Mouse (Mus musculus) lung, postnatal 25 days (tissue): Measurements from ENCODE around the gene Cyp26b1.
A peak's percentile ranks its signal among the peaks of the same experiment; 100 is the strongest.

ENCODE experiments used
- DNase-seq: peaks from one replicate; pipeline ENCODE4 v3.0.0; 2022; ENCODE audit warnings: low spot score

Gene Cyp26b1

DNA sequence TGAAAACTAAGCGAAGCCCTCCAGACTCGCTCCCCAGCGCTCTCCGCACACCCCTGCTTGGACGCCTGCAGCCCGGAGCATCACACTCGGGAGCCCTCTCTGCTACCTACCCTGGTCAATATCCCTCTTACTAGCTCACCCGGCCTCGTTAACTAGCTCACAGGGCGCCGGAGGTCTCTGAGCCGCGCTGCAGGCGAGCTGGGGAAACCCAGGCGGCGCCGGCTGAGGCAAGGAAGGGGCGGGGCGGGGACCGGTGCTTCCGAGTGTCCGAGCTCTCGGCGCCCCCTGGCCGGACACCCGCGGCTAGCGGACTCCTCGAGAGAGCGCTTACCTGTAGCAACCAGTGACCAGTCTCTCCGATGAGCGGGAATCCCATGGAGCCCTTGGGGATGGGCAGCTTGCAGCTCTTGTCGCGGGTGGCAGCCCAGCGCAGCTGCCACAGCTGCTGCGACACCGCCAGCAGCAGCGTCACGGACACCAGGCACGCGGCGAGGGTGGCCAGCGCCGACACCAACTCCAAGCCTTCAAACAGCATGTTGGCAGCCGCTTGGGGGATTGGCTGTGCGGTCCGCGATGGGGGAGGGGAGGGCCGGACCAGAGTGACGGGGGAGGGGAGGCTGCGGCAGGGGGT lies 6.1 kb downstream of the Cyp26b1 start:
- DNase-seq, result peak; percentile 55

DNA sequence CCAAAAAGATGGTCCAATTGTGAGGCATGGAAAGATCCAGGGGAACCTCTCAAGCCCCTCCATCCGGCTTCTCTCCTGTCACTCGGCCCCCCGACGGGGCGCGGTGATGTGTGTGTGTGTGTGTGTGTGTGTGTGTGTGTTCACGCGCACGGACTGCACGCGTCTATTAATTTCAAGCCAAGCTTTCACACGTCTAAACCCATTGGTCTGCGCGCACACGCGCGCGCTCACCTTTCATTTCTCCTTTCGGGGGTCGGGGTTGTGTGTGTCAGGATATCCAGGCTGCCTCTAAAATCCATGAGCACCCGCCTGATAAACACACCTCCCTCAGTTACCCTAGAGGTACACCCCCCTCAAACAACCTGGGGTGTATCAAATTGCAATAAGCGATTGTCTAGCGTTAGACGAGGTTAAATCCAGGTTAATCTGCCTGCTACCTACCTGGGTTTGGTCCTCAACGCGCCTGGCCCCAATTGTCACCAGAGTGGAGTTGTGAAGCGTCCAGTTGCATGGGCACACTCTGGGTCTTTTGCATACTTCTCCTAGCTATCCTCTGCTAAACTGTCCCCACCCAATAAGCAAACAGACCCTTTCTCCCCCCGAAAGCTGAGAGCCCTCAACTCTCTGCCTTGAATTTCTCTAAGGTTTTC lies 7.0 kb downstream of the Cyp26b1 start:
- DNase-seq, result no peak

DNA sequence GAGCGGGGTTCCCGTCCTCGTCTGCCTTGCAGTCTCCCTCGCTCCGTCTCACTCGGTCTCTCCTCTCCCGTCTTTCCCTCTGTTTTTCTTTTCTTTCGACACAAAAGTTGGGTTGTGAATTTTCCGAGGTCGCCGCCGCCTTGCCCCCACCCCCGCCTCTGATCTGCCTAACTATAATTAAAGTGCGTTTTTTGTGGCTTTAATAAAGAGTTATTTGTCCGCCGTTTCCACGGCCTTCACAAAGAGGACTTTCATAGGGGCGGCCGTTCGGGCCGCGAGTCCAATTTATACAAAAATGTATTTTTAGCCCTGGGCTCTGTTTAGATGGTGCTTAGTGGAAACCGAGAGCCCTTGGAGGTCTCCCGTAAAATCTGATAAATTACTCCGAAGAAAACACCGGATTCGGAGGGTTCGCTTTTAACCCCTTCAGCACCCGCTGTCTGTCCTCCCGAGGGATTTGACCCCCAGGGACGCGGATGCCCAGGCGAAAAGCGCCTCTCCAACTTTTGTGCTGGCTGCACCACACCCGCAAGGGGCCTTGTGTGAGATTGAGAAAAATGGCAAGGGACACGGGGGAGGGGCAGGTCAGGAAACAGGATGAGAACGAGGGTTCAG lies 7.9 kb downstream of the Cyp26b1 start:
- DNase-seq, result no peak

DNA sequence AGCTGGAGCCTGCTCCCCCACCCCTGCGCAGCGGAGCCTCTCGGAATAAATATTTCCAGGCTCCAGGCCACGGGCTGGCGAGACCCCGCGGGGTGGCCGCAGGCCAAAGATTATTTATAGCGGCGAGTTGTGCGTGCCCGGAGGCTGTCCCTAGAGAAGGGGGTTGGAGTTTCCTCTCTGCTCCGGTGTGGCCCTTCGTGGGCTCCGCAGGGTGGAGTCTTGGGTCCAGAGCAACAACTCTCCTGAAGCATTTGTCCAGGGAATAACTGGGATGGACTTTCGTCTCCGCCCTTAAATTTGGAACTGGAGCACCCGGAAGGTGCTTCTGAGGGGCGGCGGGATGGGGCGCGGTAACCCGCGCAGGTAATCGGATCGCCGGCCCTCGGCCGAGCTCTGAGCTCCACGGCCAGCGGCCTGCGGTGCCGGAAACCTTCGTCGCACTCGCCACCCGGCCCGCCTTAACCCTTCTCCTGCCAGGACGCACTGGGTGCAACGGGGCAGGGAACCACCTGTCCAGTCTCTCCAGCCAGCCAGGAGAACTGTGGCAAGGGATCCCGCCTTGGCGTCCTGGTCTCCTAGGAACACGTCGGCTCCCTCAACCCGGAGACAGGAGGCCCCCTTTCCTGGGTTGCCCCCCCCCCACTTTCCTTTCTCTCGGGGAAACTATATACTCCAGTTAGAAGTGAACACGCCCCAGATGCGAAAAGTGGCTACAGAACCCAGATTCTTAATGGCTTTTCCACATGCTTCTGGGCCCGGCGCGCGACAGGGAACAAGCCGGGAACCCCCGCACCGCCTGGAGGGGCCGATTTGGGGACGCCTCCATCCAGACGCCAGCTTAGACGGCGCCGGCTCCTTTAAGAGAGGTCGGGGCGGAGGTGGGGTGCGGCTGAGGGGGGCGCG lies 8.7 kb downstream of the Cyp26b1 start:
- no peak for DNase-seq

DNA sequence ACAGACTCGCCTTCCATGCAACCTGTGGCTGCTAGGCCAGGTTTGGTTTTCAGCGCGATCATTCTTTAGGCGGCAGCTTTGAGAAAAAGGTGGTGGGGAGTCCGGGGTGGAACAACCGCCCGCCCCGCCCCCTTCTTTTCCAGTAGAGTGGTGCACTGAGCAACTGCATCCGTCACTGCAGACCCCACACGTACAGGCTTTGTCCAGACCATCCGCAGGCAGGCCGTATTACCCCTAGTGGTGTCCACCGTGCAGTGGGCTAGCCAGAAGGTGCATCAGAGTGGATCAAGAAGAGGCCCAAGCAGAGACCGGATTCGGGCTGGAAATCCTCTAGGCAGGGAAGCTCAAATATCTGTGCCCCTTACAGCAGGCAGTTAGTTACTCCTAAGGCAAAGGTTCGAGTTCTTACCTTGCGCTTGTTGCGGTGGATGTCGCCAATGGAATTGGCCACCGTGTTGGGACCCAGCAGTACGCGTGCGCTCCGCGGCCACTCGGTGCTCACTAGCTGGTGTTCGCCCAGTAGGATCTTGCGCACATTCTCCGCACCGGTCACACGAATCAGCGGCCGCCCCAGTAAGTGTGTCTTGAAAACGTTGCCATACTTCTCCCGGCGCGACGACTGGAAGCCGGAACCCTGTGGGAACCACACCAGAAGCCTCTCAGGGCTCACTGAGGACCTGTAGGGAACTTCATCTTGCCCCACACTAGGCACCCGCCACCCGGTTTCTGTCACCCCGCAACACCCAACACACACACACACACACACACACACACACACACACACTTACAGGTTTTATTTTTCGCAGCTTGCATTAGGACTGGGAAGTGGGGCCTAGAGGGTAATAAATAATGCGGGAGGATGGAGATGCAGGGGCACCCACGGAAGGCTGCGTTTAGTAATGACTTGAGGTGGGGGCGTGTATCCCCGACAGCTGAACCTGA lies 9.6 kb downstream of the Cyp26b1 start:
- DNase-seq, result no peak

DNA sequence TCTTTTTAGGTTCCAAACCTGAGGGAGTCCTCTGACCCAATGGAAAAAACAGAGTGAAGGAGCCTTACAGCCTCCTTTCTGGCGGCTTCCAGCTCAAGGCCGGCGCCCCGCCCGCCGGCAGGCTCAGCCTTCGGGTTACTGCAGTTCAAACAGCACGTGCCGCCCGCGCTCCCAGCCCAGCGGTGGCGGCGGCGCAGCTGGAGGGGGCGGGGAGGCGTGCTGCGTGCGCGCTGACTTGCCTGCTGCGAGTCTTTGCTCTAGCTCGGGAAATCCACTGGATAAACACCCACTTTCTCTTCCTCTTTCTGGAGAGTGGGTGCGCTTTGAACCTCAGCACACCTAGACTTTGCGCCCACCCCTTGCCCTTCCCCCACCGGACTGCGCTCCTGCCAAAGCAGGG lies 10.3 kb downstream of the Cyp26b1 start:
- peak; percentile 70 for DNase-seq

DNA sequence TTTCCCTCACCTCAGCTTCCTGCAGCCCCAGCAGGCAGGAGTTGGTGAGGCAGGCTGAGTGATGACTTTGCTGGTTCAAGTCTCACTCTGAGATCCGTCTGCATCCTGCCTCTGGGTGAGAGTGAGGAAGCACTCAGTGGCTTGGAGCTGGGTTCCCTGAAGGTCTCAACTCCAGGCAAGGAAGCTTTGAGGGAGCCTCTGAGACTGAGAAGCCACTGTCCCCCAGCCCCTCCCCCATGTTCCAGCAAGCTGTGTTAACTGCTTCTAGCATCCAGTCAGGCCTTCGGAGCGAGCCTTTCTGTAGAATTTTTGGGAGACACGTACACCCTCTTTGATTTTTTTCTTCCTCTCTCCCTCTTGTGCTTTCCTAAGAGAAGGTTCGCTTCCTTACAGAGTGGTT lies 10.9 kb downstream of the Cyp26b1 start:
- DNase-seq, result no peak

DNA sequence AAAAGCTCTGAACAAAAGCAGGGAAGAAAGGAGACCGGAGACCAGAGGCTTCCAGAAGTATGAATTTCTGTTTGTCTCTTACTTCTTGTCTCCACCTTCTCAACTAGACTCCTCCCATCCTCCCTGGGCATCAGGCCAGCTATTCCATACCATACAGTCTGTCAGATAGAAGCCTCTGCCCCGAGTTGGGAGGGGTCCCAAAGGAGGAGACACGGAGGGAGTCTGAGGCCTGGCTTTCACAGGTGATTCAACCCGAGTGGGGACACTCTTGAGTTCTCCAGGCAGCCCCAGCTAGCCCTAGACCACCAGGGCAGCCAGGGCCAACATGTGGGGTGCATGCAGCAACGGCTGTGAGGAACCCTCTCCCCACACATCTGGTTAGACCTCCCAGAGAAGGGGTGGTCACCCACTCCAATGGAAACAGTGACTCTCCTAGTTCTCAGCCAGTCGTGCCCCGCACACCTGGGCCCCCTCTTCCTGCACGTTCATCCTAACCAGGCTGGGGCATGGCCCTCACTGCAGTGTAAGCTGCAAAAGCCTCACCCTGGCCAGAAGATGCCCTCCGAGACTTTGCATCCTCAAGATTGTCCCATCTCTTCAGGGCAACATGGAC lies 11.8 kb downstream of the Cyp26b1 start:
- no peak for DNase-seq

DNA sequence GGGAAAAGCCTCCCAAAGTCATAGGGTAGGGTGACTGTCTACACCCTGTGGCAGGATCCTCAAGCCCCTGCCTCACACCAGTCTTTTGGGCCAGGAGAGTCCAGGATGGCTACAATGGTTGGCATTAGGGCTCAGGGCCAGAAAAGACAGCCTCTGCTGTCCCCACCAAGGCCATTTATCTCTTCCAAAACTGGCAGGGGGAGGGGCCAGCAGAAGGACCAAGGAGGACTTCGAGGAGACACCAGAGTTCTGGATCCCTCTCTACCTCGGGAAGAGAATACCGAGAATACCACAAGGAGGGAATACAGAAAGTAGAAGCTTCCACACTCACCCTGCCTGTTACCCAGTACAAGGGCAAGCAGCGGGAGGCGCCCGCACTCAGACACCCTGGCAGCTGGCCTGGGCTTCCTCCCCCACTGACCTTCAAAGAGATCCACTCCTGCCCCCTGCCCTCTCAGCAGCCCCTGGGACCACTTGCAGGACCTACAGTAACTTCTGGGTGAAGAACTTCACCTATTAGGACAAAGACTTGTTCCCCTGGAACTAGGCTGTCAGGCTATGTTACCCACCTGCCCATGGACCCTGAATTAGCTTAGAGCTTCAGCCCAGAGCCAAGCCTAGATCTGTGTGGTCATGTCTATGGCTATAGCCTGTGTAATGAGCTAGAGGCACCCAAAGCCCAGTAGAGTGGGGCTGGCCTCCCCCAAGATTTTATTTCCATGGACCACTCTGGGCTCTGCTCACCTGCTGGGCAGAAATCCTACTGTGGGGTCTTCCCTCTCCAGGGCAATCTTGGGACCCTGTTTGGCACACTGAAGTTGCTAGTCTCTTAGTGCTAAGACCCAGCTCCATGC lies 12.5 kb downstream of the Cyp26b1 start:
- no peak for DNase-seq

DNA sequence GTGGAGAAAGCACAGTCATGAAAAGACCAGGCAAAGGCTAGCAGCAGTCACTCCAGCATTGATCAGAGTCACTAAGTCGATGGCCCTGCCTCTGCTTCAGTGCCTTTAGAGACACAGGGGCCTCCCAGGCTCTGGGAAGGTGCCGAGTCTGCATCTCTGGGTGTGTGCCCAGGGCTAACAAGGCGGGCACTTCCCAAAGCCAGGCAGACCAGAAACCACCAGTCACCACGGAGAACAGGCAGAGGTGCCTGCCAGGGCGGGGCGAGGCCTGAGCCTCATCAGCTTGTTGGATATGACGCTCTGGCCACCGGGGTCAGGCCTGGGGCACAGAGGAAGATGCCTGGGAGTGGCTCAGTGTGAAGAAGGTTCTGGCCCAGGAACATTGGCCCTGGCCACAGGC lies 14.2 kb downstream of the Cyp26b1 start:
- no peak for DNase-seq

DNA sequence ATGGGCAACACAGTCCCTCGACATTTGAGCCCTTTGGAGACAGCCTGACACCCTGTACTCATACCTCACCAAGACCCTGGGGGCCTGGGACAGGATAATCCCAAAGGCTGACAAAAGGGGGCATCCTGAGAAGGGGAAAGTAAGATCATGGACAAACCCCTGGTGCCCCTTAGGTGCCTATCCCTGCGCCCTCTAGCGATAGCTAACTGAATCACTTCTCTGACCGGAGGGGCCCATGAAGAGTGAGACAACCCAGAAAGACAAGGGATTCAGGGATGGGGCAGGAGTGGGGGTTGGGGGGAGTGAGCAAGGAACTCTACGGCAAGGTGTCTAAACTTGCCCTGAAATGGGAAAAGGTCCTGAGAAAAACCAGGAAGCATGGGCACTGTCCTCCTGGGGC lies 14.8 kb downstream of the Cyp26b1 start:
- DNase-seq, result peak; percentile 16

DNA sequence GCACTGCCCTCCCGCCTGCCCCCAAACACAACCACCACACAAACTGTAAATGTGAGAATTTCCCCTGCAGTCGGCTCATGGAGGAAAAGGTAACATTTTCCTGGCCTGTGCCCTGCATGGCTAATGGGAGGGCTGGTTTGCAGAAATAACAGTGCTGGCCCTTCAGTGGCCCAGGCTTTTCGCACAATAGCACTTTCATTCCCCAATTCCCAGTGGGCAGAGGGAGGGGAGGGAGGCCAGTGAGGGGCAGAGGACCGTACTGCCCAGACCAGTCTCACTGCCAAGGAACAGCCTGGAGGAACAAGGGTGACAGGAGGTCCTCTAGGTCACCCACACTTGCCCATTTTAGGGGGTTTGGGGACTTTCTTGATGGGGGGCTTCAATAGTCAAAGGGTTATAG lies 15.8 kb downstream of the Cyp26b1 start:
- DNase-seq, result no peak

DNA sequence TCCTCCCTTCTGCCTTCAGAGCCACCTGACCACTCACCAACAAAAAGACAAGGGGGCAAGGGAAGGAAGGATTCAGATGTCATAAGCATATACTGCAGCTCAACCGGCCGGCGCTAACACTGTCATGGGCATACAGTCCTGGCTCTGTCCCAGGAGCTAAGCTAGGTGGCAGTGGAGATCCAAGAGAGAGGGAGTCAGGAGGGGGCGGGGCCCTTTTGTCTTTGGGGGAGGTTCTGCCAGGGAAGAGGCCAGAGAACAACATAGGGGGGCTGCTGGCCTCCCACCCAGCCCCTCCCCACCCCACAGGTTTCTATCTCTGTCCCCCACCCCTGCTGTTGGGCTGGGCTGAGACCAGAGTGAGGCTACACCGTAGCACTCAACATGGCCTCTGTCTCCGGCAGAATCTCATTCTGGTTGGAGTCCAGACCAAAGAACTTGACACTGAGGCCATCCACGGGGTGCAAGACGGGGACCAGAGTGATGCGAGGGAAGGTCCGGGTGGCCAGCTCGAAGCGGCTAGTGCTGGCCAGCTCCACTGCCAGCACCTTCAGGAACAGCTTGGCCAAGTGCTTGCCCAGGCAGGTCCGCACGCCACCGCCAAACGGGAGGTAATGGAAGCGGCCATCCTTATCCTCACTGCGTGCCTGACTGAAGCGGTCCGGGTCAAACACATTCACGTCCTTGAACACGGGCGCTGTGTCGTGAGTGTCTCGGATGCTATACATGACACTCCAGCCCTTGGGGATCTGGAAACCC lies 19.6 kb downstream of the Cyp26b1 start:
- DNase-seq, result no peak

DNA sequence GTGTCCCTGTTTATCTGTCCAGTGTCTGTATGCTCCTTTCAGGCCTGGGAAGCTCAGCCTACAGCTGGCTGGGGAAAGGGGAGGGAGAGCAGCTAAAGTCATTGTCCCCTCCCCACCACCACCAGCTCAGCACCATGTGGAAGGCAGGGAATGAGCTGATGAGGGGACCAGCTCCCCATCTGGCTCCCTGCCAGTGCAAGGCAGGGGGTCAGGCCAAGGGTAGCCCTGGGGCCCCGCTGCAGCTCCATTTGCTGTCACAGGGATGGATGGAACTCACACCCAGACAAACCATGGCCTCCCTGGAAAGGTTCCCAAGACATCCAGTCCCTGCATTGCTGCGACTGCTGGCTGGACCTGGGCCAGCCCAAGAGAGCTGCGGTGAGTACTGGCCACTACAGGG lies 23.7 kb downstream of the Cyp26b1 start:
- no peak for DNase-seq

DNA sequence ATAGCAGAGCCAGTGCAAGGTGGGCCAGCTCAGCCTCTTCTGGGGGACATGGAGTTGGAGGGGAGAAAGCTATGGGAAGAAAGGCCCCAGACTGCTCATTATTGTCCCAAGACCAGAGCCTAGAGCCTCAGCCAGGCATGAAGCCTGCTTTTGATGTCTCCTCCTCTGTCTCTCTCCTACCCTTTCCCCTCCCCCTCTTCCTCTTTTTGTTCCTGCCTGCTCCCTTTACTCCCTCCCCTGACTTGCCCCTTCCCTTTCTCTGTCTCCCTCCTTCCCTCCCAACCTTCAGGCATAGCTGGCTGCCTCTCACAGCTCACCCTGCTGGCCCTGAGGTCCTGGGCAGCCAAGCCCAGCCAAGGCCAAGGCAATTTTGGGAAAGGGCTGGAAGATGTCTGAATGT lies 24.1 kb downstream of the Cyp26b1 start:
- DNase-seq, result no peak

DNA sequence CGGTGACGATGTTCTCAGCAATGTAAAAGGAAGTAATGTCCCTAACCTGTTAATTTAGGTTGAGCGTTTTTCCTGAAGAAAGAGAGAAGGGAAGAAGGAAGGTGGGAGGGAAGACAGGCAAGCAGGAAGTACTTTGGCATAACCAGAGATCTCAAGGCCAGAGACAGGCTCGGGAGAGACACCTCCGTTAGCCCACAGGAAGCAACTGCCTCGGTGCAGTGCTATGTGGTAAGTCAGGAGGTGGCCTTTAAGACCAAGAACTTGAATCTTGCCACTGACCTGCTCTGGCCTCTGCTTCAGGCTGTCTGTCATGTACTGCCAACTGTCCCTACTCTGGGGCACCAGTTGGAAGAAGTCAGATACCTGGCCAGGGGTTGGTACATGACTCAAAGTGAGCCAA lies 24.8 kb downstream of the Cyp26b1 start:
- no peak for DNase-seq

DNA sequence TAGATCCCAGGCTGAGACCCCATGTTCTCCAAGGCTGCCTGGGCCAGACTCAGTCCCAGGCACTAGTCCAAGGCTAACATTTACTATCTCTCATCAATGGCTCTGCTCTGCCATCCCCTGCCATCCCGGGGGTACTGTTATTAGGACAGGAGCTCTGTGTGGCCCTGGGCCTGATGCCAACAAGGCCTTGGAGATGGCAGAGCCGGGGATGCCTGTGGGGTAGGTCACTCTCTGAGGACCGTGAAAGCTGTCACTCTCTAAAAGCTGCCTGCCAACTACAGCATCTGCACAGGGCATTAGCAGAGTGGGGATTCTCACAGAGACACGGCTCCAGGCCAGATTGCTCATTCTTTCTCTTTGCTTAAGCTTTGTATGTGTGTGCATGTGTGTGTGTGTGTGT lies 26.0 kb downstream of the Cyp26b1 start:
- no peak for DNase-seq

DNA sequence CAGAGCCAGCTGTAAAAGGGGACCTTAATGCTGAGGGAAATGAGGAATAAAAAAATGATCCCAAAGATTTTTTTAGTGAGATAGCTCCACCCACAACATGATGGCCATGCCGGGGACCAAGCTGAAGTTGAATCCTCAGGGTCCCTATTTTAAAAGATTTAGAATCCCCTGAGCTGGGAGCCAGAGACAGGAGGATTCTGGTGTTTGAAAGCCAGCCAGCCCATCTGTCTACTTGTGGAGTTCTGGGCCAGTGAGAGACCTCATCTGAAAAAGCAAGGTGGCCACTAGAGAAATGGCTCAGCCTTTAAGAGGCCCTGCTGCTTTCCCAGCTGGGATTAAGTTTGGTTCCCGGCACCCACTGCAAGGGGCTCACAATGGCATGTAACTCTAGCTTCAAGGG lies 26.9 kb downstream of the Cyp26b1 start:
- DNase-seq, result no peak

DNA sequence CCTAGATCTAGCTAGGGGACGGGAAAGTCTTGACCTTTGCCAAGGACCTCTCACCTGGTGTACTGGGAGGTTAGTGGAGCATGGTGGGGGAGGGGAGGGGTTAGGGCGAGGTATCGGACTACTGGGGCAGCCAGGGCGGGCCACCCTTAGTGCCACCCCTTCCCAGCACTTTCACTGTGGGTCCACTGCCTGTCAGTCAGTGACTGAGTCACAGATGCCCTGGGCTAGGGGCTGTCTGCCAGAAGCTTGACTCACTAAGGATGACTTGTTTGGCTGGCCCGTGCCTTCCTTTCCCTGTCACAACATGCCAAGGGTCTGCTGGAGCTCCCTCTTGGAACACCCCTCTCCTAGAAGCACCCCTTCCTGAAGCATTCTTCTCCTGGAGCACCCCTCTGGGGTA lies 28.5 kb downstream of the Cyp26b1 start:
- DNase-seq, result no peak
